In the genomic region with DNA sequence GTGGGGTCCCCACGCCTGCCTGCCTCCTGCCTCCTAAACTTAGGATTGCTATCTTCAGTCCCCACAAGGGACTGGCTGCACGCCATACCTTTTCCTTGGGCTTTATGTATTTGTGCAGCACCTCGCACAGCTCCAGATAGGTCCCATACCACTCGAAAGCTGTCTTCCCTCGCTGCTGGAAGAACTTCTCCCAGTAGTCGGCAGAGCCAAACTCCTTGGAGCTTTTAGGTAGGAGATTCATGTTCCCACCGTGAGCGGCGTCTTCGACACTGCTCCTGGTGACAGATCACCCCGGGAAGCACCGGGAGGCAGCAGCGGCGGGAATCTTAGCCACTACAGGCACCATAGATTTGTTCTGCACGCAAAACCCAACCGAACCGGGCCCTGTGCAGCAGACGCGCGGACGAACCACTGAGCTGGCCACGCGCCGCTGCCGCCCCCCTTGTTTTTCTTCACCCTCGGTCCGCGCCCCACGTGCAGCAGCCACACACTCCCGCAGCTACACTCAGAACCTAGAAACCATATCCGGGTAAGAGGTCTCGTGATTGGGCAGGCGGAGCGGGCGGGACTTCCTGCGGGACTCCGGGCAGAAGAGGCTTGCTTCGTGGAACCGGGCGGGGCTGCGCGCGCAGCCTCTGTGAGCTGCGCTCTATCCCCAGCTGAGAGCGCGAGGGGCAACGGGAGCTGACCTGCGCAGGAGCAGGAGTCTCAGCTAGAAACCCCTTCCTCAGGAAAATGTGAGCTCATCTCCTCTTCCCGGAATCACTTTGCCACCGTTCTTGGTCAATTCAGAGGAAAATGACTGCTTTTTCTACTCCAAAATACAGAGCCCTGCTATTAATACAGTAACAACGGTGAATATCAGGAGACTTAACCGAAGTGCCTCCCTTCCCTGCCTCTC, we compare ENCODE assay signal across 7 mouse cellular contexts. TPM values are rescaled to one million over a fixed set of nuclear protein-coding genes. Genes with fewer than 3 reads are reported as not detected.
DNase-seq lines count a peak whose midpoint lies in the region; ATAC-seq and TF ChIP-seq lines count a peak whose summit lies in the region.

Gene Mettl13 (minus strand): TSS at position 536 of the 901 bp plus-strand sequence.

- peak; percentile 51; the same call in 1 of the 2 replicates for TF ChIP-seq POLR2A in spleen, adult 2 months (IDR thresholded peaks at IDR 0.05; ENCODE audit: low read depth, low read length)

- TF ChIP-seq CTCF in spleen, adult 2 months (IDR thresholded peaks at IDR 0.05; ENCODE audit: extremely low read depth, insufficient read depth, insufficient read length, insufficient replicate concordance), result no peak

- no peaks in the 10 kb centered on the region; the same call in 1 of the 2 replicates for H3K36me3 ChIP-seq in embryonic facial prominence, embryonic 11.5 days (replicated peaks; ENCODE audit: control insufficient read depth, insufficient read depth, low read depth, low read length)
- H3K36me3 ChIP-seq in limb, embryonic 11.5 days (ENCODE audit: control insufficient read depth, insufficient read depth, low read length), result peaks cover 9% of the 10 kb centered on the region; the same call in 1 of the 2 replicates
- H3K36me3 ChIP-seq in midbrain, embryonic 14.5 days (ENCODE audit: control insufficient read depth, insufficient read depth, low read length), result peaks cover 30% of the 10 kb centered on the region
- peaks cover 9% of the 10 kb centered on the region for H3K36me3 ChIP-seq in spleen, adult 2 months (ENCODE audit: control insufficient read depth, insufficient read depth, low read length)

- H3K9ac ChIP-seq in embryonic facial prominence, embryonic 11.5 days (replicated peaks; ENCODE audit: low read length), result peak within 1 kb of the TSS; percentile 71
- peak within 1 kb of the TSS; percentile 67 for H3K9ac ChIP-seq in limb, embryonic 11.5 days (ENCODE audit: low read length)
- peak within 1 kb of the TSS; percentile 72 for H3K9ac ChIP-seq in midbrain, embryonic 14.5 days (replicated peaks; ENCODE audit: low read length)

- H3K4me1 ChIP-seq in embryonic facial prominence, embryonic 11.5 days (ENCODE audit: control insufficient read depth, insufficient read depth, low read length), result no peaks in the 10 kb centered on the region
- H3K4me1 ChIP-seq in limb, embryonic 11.5 days (ENCODE audit: control insufficient read depth, insufficient read depth, low read length), result no peaks in the 10 kb centered on the region
- H3K4me1 ChIP-seq in midbrain, embryonic 14.5 days (ENCODE audit: control insufficient read depth, insufficient read depth, low read length), result peaks cover 6% of the 10 kb centered on the region
- peaks cover 5% of the 10 kb centered on the region for H3K4me1 ChIP-seq in spleen, adult 2 months (ENCODE audit: control insufficient read depth, insufficient read depth, insufficient read length)

- under 1% methylated on average over 52 of the region's 52 CpGs for WGBS in embryonic facial prominence, embryonic 11.5 days
- 1% methylated on average over 52 of the region's 52 CpGs for WGBS in limb, embryonic 11.5 days
- WGBS in midbrain, embryonic 14.5 days, result under 1% methylated on average over 52 of the region's 52 CpGs
- under 1% methylated on average over 52 of the region's 52 CpGs for WGBS in spleen, adult 2 months

- ATAC-seq in embryonic facial prominence, embryonic 11.5 days (replicated peaks; ENCODE audit: insufficient number of reproducible peaks, low FRiP score, low TSS enrichment, low read depth), result peak; percentile 97
- ATAC-seq in limb, embryonic 11.5 days (ENCODE audit: insufficient number of reproducible peaks, low FRiP score, low TSS enrichment, low read depth), result peak; percentile 96
- ATAC-seq in midbrain, embryonic 14.5 days (ENCODE audit: low FRiP score, low TSS enrichment), result peak; percentile 98

- no peaks in the 10 kb centered on the region for H3K9me3 ChIP-seq in embryonic facial prominence, embryonic 11.5 days (replicated peaks; ENCODE audit: control insufficient read depth, low read length)
- H3K9me3 ChIP-seq in limb, embryonic 11.5 days (ENCODE audit: control insufficient read depth, low read length), result no peaks in the 10 kb centered on the region
- no peaks in the 10 kb centered on the region for H3K9me3 ChIP-seq in midbrain, embryonic 14.5 days (ENCODE audit: control insufficient read depth, low read length)

- no peaks in the 10 kb centered on the region for H3K27me3 ChIP-seq in embryonic facial prominence, embryonic 11.5 days (ENCODE audit: control insufficient read depth, insufficient read depth, low read length)
- no peaks in the 10 kb centered on the region for H3K27me3 ChIP-seq in limb, embryonic 11.5 days (ENCODE audit: control insufficient read depth, insufficient read depth, low read length)
- H3K27me3 ChIP-seq in midbrain, embryonic 14.5 days (ENCODE audit: control insufficient read depth, insufficient read depth, low read length), result no peaks in the 10 kb centered on the region
- H3K27me3 ChIP-seq in spleen, adult 2 months (ENCODE audit: control insufficient read depth, insufficient read depth, low read length), result no peaks in the 10 kb centered on the region

- H3K27ac ChIP-seq in embryonic facial prominence, embryonic 11.5 days (replicated peaks; ENCODE audit: low read depth, low read length), result no peak within 1 kb of the TSS; the same call in 1 of the 2 replicates
- H3K27ac ChIP-seq in limb, embryonic 11.5 days (replicated peaks; ENCODE audit: low read depth, low read length), result no peak within 1 kb of the TSS
- H3K27ac ChIP-seq in midbrain, embryonic 14.5 days (replicated peaks; ENCODE audit: low read depth, low read length), result peak within 1 kb of the TSS; percentile 75
- peak within 1 kb of the TSS; percentile 55; the same call in 1 of the 2 replicates for H3K27ac ChIP-seq in spleen, adult 2 months (ENCODE audit: insufficient read depth, low read length)

- peak; percentile 95 for DNase-seq in adrenal gland, postnatal 14 days
- peak; percentile 98 for DNase-seq in embryonic facial prominence, embryonic 11.5 days (ENCODE audit: low spot score)
- DNase-seq in heart, adult 11 months, result peak; percentile 99
- DNase-seq in kidney, adult 18-20 months, result peak; percentile 87
- peak; percentile 95 for DNase-seq in limb, embryonic 11.5 days (ENCODE audit: low spot score)
- DNase-seq in midbrain, embryonic 14.5 days, result peak; percentile 99
- DNase-seq in spleen, adult 2 months (ENCODE audit: low read depth in 1 of 2, low spot score in 2 of 2), result peak; percentile 82 to 87

- H3K4me3 ChIP-seq in embryonic facial prominence, embryonic 11.5 days (ENCODE audit: low read depth, low read length), result peak within 1 kb of the TSS; percentile 63
- peak within 1 kb of the TSS; percentile 70 for H3K4me3 ChIP-seq in limb, embryonic 11.5 days (ENCODE audit: low read depth, low read length)
- H3K4me3 ChIP-seq in midbrain, embryonic 14.5 days (replicated peaks; ENCODE audit: low read depth, low read length), result peak within 1 kb of the TSS; percentile 73
- H3K4me3 ChIP-seq in spleen, adult 2 months (ENCODE audit: extremely low read depth, insufficient read depth, insufficient read length), result peak within 1 kb of the TSS; percentile 67

- peak within 1 kb of the TSS; percentile 72 for H3K4me2 ChIP-seq in embryonic facial prominence, embryonic 11.5 days (ENCODE audit: low read depth, low read length)
- H3K4me2 ChIP-seq in limb, embryonic 11.5 days (ENCODE audit: low read depth, severe bottlenecking), result peak within 1 kb of the TSS; percentile 67
- peak within 1 kb of the TSS; percentile 90 for H3K4me2 ChIP-seq in midbrain, embryonic 14.5 days (ENCODE audit: low read length)

RNA-seq across cellular contexts. Expression of gene Mettl13, which starts in this region (rescaled TPM):
- 16.8 and 17.3 TPM in 2 replicates for total RNA-seq in adrenal gland, postnatal 14 days (2021)
- polyA plus RNA-seq in embryonic facial prominence, embryonic 11.5 days (2014; fragmentation: Nextera tagmentation; extraction: Ambion mirVana), result 13.7 and 14.6 TPM in 2 replicates
- polyA plus RNA-seq in limb, embryonic 11.5 days (2014; fragmentation: Nextera tagmentation; extraction: Ambion mirVana), result 19.8 and 22.9 TPM in 2 replicates
- polyA plus RNA-seq in midbrain, embryonic 14.5 days (2014; fragmentation: Nextera tagmentation; extraction: Ambion mirVana), result 12.7 and 15.1 TPM in 2 replicates
- polyA plus RNA-seq in spleen, adult 2 months (2012; rRNA removed), result 4.3 and 5.5 TPM in 2 replicates

Comparison
In these comparisons a context has a peak if more than half of its experiments do, and no peak if none do; other contexts are left out.
1. H3K27ac ChIP-seq: peak in midbrain, embryonic 14.5 days (single experiment) and spleen, adult 2 months (single experiment); none in embryonic facial prominence, embryonic 11.5 days (single experiment) and limb, embryonic 11.5 days (single experiment).
2. Peak in every context shown above with its lines, with median percentiles within 50 percentile points of each other: DNase-seq, ATAC-seq, H3K4me2 ChIP-seq, H3K4me3 ChIP-seq and H3K9ac ChIP-seq.